In the genomic region with DNA sequence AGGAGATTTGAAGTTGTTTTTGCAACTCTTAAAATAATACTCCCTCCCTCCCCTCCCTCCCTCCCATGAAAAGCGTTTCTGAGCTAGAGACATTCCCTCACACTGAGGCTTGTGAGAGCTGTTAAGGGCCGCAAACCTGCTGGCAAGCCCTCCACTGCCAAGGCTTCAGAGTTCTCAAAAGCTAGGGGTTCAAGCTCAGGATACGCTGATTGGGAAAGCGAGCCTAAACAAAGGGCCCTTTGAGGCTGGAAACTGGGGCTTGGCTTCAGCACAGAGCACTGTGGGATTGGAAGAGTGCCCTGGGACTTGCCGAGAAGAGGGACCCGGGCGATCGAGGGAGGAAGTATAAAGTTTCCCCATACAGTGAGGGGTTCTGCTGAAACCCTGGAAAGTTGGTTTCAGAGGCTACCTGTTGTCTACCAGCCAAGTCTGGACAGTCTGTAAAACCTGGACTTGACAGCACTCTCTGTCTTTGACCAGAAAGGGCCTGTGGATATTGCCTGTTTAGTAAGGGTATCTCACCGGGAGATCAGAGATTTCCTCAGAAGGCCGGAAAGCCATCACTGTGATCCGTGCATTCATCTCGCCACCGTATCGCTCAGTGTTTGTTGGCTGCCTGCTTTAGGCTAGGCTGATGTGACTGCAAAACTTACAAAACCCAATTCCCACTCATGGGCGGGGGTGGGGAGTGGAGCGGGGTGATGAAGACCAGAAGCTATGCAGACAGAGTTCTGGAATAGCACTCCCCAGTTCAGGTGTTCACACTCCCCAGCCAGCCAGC, we compare ENCODE assay signal across 9 mouse cellular contexts. TPM values are rescaled to one million over a fixed set of nuclear protein-coding genes. Genes with fewer than 3 reads are reported as not detected.
DNase-seq lines count a peak whose midpoint lies in the region; ATAC-seq lines count a peak whose summit lies in the region.
"Had no signal": no experiment of that assay in that cellular context is flagged by ENCODE, and none has a peak within 500 bp of the region (broad histone marks: within the 10 kb centered on the region; RNA-seq: fewer than 3 reads in every experiment).

No protein-coding gene starts in this region.

- 0 out of 2 replicates have a peak, but pooled peaks cover 4% of the 10 kb centered on the region for H3K36me3 ChIP-seq in heart, embryonic 12.5 days
- H3K36me3 ChIP-seq in embryonic facial prominence, embryonic 15.5 days: peaks cover 21% of the 10 kb centered on the region
- no peaks in the 10 kb centered on the region for H3K36me3 ChIP-seq in hindbrain, embryonic 16.5 days (ENCODE audit: control insufficient read depth, insufficient read depth, low read length)
- no peaks in the 10 kb centered on the region for H3K36me3 ChIP-seq in midbrain, embryonic 15.5 days (replicated peaks)

- no peak overlapping the region for H3K4me2 ChIP-seq in heart, embryonic 12.5 days
- H3K4me2 ChIP-seq in embryonic facial prominence, embryonic 15.5 days (replicated peaks): no peak overlapping the region
- peak overlapping the region; percentile 8; the same call in 1 of the 2 replicates for H3K4me2 ChIP-seq in hindbrain, embryonic 16.5 days (ENCODE audit: low read length)
- no peak overlapping the region for H3K4me2 ChIP-seq in midbrain, embryonic 15.5 days

- H3K9ac ChIP-seq in heart, embryonic 12.5 days: no peak overlapping the region
- H3K9ac ChIP-seq in embryonic facial prominence, embryonic 15.5 days: no peak overlapping the region
- H3K9ac ChIP-seq in hindbrain, embryonic 16.5 days (ENCODE audit: low read depth, low read length): no peak overlapping the region
- H3K9ac ChIP-seq in midbrain, embryonic 15.5 days: no peak overlapping the region
- H3K9ac ChIP-seq: liver, embryonic 14.5 days had no signal

- H3K4me3 ChIP-seq in heart, embryonic 12.5 days: no peak overlapping the region
- no peak overlapping the region for H3K4me3 ChIP-seq in embryonic facial prominence, embryonic 15.5 days (replicated peaks)
- H3K4me3 ChIP-seq in hindbrain, embryonic 16.5 days (ENCODE audit: low read length): no peak overlapping the region
- H3K4me3 ChIP-seq in midbrain, embryonic 15.5 days: no peak overlapping the region

- no peaks in the 10 kb centered on the region for H3K9me3 ChIP-seq in heart, embryonic 12.5 days (replicated peaks)
- H3K9me3 ChIP-seq in embryonic facial prominence, embryonic 15.5 days (replicated peaks): no peaks in the 10 kb centered on the region
- no peaks in the 10 kb centered on the region for H3K9me3 ChIP-seq in hindbrain, embryonic 16.5 days (ENCODE audit: control insufficient read depth, low read length)
- H3K9me3 ChIP-seq in midbrain, embryonic 15.5 days: no peaks in the 10 kb centered on the region

- DNase-seq in heart, adult 18-20 months: peak; percentile 51 to 55
- no peak for DNase-seq in urinary bladder, postnatal 10 days (ENCODE audit: low spot score)
- DNase-seq in thymus, adult 18-20 months: no peak

- H3K27ac ChIP-seq in heart, embryonic 12.5 days (ENCODE audit: poor library complexity, severe bottlenecking): no peak overlapping the region
- H3K27ac ChIP-seq in embryonic facial prominence, embryonic 15.5 days (replicated peaks): 0 out of 2 replicates have a peak overlapping the region, but pooled peaks have one; percentile 39
- peak overlapping the region; percentile 72 for H3K27ac ChIP-seq in hindbrain, embryonic 16.5 days (ENCODE audit: low read depth, low read length)
- peak overlapping the region; percentile 70 for H3K27ac ChIP-seq in midbrain, embryonic 15.5 days
- H3K27ac ChIP-seq: liver, embryonic 14.5 days had no signal

- H3K4me1 ChIP-seq in heart, embryonic 12.5 days (replicated peaks): peaks cover 26% of the 10 kb centered on the region
- peaks cover 43% of the 10 kb centered on the region for H3K4me1 ChIP-seq in embryonic facial prominence, embryonic 15.5 days
- peaks cover 24% of the 10 kb centered on the region for H3K4me1 ChIP-seq in hindbrain, embryonic 16.5 days (ENCODE audit: control insufficient read depth, insufficient read depth, low read depth, low read length)
- peaks cover 27% of the 10 kb centered on the region for H3K4me1 ChIP-seq in midbrain, embryonic 15.5 days

- 62% methylated on average over 16 of the region's 16 CpGs for WGBS in heart, embryonic 12.5 days
- 51% methylated on average over 16 of the region's 16 CpGs for WGBS in embryonic facial prominence, embryonic 15.5 days
- WGBS in hindbrain, embryonic 16.5 days: 52% methylated on average over 16 of the region's 16 CpGs
- 54% methylated on average over 16 of the region's 16 CpGs for WGBS in midbrain, embryonic 15.5 days

- ATAC-seq in heart, embryonic 12.5 days (ENCODE audit: insufficient number of reproducible peaks, low FRiP score): no peak
- peak; percentile 71 for ATAC-seq in embryonic facial prominence, embryonic 15.5 days (ENCODE audit: insufficient number of reproducible peaks, low FRiP score, low TSS enrichment, low read depth)
- ATAC-seq in hindbrain, embryonic 16.5 days: peak; percentile 73
- peak; percentile 29; the same call in 1 of the 2 replicates for ATAC-seq in midbrain, embryonic 15.5 days (replicated peaks)
- no peak for ATAC-seq in inflammation-experienced regulatory T-cells, adult 6 months

- no peaks in the 10 kb centered on the region for H3K27me3 ChIP-seq in heart, embryonic 12.5 days (replicated peaks)
- H3K27me3 ChIP-seq in embryonic facial prominence, embryonic 15.5 days: no peaks in the 10 kb centered on the region
- no peaks in the 10 kb centered on the region for H3K27me3 ChIP-seq in hindbrain, embryonic 16.5 days (replicated peaks; ENCODE audit: control insufficient read depth, insufficient read depth, low read length)
- no peaks in the 10 kb centered on the region for H3K27me3 ChIP-seq in midbrain, embryonic 15.5 days (replicated peaks)

RNA-seq across cellular contexts. Expression of a gene that starts 18.3 kb away (rescaled TPM):
- 10 to 100 TPM; 56.4 to 57.5 TPM for total RNA-seq in heart, adult 18-20 months (2021)
- 28.6 and 30.3 TPM in 2 replicates for polyA plus RNA-seq in heart, embryonic 12.5 days (2016; fragmentation: Nextera tagmentation; extraction: Ambion mirVana)
- 190 and 199 TPM in 2 replicates for polyA plus RNA-seq in embryonic facial prominence, embryonic 15.5 days (2015; fragmentation: Nextera tagmentation; extraction: Ambion mirVana)
- polyA plus RNA-seq in hindbrain, embryonic 16.5 days (2015; fragmentation: Nextera tagmentation; extraction: Ambion mirVana): 114 and 122 TPM in 2 replicates
- polyA plus RNA-seq in midbrain, embryonic 15.5 days (2015; fragmentation: Nextera tagmentation; extraction: Ambion mirVana): 66.3 and 81.9 TPM in 2 replicates
- polyA plus RNA-seq in inflammation-experienced regulatory T-cells, adult 6 months (2017; shearing (Covaris generic)): under 1 TPM in 1 of 3 experiments, not detected in 2; 0.15 TPM

Comparison
In these comparisons a context has a peak if more than half of its experiments do, and no peak if none do; other contexts are left out.
1. DNase-seq: peak in heart, adult 18-20 months (2 of 2); none in urinary bladder, postnatal 10 days (single experiment) and thymus, adult 18-20 months (0 of 2).
2. ATAC-seq: peak in embryonic facial prominence, embryonic 15.5 days (single experiment), hindbrain, embryonic 16.5 days (single experiment) and midbrain, embryonic 15.5 days (single experiment); none in heart, embryonic 12.5 days (single experiment) and inflammation-experienced regulatory T-cells, adult 6 months (single experiment).
3. RNA of a gene that starts 18.3 kb away (polyA plus RNA-seq): 190 to 199 TPM in embryonic facial prominence, embryonic 15.5 days, 114 to 122 TPM in hindbrain, embryonic 16.5 days, 66.3 to 81.9 TPM in midbrain, embryonic 15.5 days and 28.6 to 30.3 TPM in heart, embryonic 12.5 days; 0.15 TPM in inflammation-experienced regulatory T-cells, adult 6 months; every median in the first group is over 10 times any median in the second.